Mouse (Mus musculus) retina, postnatal 7 days (tissue): ENCODE results near the gene Cybrd1.

Experiments
- DNase-seq: peaks from one replicate; pipeline ENCODE4 v3.0.0-alpha.2; 2012; ENCODE audit warnings: low read depth, low spot score

Cybrd1 gene

GRCm38 (mm10) chr2:71173031-71173430 lies 55.3 kb downstream of the Cybrd1 start:
- DNase-seq: no peak

GRCm38 (mm10) chr2:71176329-71177249 lies 58.9 kb downstream of the Cybrd1 start:
- DNase-seq: no peak

GRCm38 (mm10) chr2:71177250-71177615 lies 59.5 kb downstream of the Cybrd1 start:
- DNase-seq: no peak

GRCm38 (mm10) chr2:71177760-71178159 lies 60.0 kb downstream of the Cybrd1 start:
- DNase-seq: no peak

GRCm38 (mm10) chr2:71179716-71180115 lies 62.0 kb downstream of the Cybrd1 start:
- no peak for DNase-seq

GRCm38 (mm10) chr2:71180566-71181217 lies 63.0 kb downstream of the Cybrd1 start:
- no peak for DNase-seq

GRCm38 (mm10) chr2:71187950-71188349 lies 70.2 kb downstream of the Cybrd1 start:
- no peak for DNase-seq

GRCm38 (mm10) chr2:71188861-71189260 lies 71.1 kb downstream of the Cybrd1 start:
- no peak for DNase-seq

GRCm38 (mm10) chr2:71191391-71192194 lies 73.9 kb downstream of the Cybrd1 start:
- no peak for DNase-seq

GRCm38 (mm10) chr2:71192195-71192807 lies 74.6 kb downstream of the Cybrd1 start:
- DNase-seq: no peak
